Mouse (Mus musculus): ENCODE results near the gene Lenep. TPM values are rescaled to one million over a fixed set of nuclear protein-coding genes. Genes with fewer than 3 reads are reported as not detected.

The Lenep gene
- polyA plus RNA-seq, 1 experiment from 2014 or later: 0.80 TPM

DNA sequence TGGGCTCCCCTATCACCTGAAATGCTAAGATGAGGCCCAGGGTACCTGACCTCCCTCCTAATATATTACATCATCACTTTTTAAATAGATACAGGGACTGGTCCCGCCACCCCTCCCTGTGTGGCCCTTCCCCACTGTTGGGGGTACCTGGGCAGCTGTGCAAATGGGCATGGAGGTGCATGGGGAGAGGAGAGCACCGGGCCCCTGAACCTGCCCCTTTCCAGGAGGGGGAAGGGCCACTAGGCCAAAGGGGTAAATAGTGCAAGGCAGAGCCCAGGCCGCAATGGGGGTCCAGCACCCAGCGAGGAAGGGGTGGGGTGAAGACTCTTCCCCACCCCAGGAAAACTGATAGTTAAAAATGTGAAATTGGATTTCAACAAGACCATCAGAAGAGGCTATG is 24.8 kb downstream of the Lenep start:
- peaks cover 2% of the 10 kb centered on the region; the same call in 1 of the 2 replicates for H3K4me1 ChIP-seq (ENCODE audit: control insufficient read depth, insufficient read depth, low read length)
- ATAC-seq (replicated peaks; ENCODE audit: insufficient number of reproducible peaks, low FRiP score, low TSS enrichment, low read depth): peak; percentile 16
- H3K36me3 ChIP-seq (replicated peaks; ENCODE audit: control insufficient read depth, insufficient read depth, low read depth, low read length): no peaks in the 10 kb centered on the region
- DNase-seq (ENCODE audit: low spot score): no peak
- H3K4me3 ChIP-seq (ENCODE audit: low read depth, low read length): no peak overlapping the region
- no peaks in the 10 kb centered on the region for H3K27me3 ChIP-seq (ENCODE audit: control insufficient read depth, insufficient read depth, low read length)
- no peaks in the 10 kb centered on the region for H3K9me3 ChIP-seq (replicated peaks; ENCODE audit: control insufficient read depth, low read length)
- no peak overlapping the region for H3K9ac ChIP-seq (replicated peaks; ENCODE audit: low read length)
- WGBS: 75% methylated on average over 4 of the region's 4 CpGs
- peak overlapping the region; percentile 87; the same call in 1 of the 2 replicates for H3K4me2 ChIP-seq (ENCODE audit: low read depth, low read length)
- H3K27ac ChIP-seq (replicated peaks; ENCODE audit: low read depth, low read length): no peak overlapping the region

DNA sequence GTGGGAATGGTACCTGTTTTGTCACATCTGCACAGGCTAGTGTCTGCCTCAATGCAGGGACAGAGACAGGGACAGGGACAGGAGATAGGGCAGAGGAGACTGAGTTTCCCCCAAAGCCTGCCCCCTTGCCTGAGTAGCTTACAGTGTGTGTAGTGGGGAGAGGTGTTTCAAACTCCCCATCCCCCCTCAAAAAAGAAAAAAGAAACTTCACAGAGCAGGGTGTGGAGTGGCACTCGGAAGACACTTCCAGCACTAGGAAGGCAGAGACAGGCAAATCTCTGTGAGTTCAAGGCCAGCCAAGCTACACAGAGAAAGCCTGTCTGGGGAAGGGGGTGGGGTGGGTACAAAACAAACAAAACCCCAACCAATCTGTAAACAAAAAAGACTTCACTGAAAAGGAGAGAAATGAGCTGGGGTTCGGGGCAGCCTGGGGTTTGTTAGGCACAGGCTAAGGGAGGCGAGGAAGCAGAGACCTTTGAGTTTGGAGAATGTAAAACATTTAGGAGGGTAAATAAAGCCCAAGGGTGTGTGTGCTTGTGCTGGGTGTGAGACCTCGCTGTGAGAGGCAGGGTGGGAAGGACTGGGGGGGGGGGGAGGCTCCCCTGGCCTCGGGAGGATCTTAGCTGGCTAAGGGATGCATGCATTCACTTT is 28.9 kb downstream of the Lenep start:
- H3K4me3 ChIP-seq (ENCODE audit: low read depth, low read length): no peak overlapping the region
- no peak for ATAC-seq (replicated peaks; ENCODE audit: insufficient number of reproducible peaks, low FRiP score, low TSS enrichment, low read depth)
- no peaks in the 10 kb centered on the region for H3K27me3 ChIP-seq (ENCODE audit: control insufficient read depth, insufficient read depth, low read length)
- H3K27ac ChIP-seq (replicated peaks; ENCODE audit: low read depth, low read length): no peak overlapping the region
- H3K36me3 ChIP-seq (replicated peaks; ENCODE audit: control insufficient read depth, insufficient read depth, low read depth, low read length): no peaks in the 10 kb centered on the region
- WGBS: 46% methylated on average over 5 of the region's 5 CpGs
- H3K4me2 ChIP-seq (ENCODE audit: low read depth, low read length): no peak overlapping the region
- no peak for DNase-seq (ENCODE audit: low spot score)
- H3K9me3 ChIP-seq (replicated peaks; ENCODE audit: control insufficient read depth, low read length): no peaks in the 10 kb centered on the region
- peaks cover under 1% of the 10 kb centered on the region; the same call in 1 of the 2 replicates for H3K4me1 ChIP-seq (ENCODE audit: control insufficient read depth, insufficient read depth, low read length)
- no peak overlapping the region for H3K9ac ChIP-seq (replicated peaks; ENCODE audit: low read length)

DNA sequence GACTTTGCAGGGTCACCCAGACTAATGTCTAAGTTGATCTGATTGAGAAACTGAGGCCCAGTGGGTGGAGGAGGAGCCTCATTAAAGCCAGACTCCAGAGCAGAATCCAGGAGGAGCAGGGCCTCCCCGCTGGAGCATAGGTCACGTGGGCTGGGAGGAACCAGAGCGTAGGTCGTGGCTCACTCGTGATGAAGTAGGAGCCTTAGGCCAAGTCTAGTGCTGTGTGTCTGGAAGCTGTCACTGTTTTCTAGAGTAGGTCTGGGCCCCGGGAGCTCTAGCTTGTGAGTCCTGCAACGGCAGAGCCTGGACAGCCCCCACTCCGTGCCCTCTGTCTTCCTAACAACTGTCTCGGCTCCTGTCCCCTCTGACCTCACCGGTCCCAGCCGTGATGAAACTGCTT is 35.3 kb downstream of the Lenep start:
- H3K4me2 ChIP-seq (ENCODE audit: low read depth, low read length): no peak overlapping the region
- H3K9ac ChIP-seq (replicated peaks; ENCODE audit: low read length): no peak overlapping the region
- DNase-seq (ENCODE audit: low spot score): no peak
- no peak for ATAC-seq (replicated peaks; ENCODE audit: insufficient number of reproducible peaks, low FRiP score, low TSS enrichment, low read depth)
- H3K27ac ChIP-seq (replicated peaks; ENCODE audit: low read depth, low read length): no peak overlapping the region
- H3K4me1 ChIP-seq (ENCODE audit: control insufficient read depth, insufficient read depth, low read length): no peaks in the 10 kb centered on the region
- H3K27me3 ChIP-seq (ENCODE audit: control insufficient read depth, insufficient read depth, low read length): no peaks in the 10 kb centered on the region
- no peaks in the 10 kb centered on the region for H3K9me3 ChIP-seq (replicated peaks; ENCODE audit: control insufficient read depth, low read length)
- no peaks in the 10 kb centered on the region for H3K36me3 ChIP-seq (replicated peaks; ENCODE audit: control insufficient read depth, insufficient read depth, low read depth, low read length)
- WGBS: 57% methylated on average over 11 of the region's 11 CpGs
- no peak overlapping the region for H3K4me3 ChIP-seq (ENCODE audit: low read depth, low read length)

DNA sequence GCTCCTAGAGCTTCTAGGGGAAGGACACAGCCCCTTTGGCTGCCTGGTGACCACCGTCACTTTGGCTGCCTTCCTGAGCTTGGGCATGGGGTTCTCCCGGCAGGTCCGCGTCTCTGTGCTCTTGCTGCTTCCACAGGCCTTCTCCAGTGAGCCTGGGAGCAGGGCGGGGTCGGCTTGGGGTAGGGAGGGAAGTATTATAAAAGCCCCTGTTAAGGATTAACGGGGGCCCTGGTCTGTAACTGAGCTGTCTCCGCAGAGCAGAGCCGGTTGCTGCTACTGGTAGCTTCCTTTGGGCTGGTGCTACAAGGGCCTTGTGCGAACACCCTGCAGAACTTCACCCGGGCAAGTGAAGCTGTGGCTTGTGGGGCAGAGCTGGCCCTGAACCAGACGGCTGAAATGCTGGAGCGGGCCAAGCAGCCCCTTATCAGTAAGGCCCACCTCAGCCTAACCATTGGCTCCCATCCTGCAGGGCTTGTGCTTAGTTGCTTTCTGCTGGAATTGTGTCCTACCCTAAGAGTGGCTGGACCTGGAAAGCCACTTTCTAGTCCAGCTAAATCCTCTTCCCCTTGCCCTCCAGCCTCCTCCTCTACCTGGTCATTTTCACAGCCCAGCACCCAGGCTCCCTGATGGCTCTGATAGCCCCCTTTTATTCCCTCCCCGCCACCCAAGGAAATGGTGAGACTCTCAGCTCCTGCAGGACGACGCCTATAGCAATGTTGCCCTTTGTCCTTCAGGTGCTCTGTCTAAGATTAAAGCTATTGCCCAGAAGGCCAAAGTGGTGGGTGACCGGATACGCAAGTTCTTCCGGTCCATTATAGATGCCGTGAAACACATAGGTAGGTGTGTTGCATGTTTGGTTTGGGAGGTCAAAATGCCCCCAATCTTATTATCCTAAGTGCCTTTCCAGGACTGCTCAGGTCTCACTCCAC is 36.8 kb downstream of the Lenep start:
- Histone ChIP-seq H3K4me3 (ENCODE audit: low read depth, low read length) (no peak overlapping the region), H3K27ac (replicated peaks; ENCODE audit: low read depth, low read length) (no peak overlapping the region), H3K36me3 (replicated peaks; ENCODE audit: control insufficient read depth, insufficient read depth, low read depth, low read length) (no peaks in the 10 kb centered on the region), H3K27me3 (ENCODE audit: control insufficient read depth, insufficient read depth, low read length) (no peaks in the 10 kb centered on the region), H3K4me2 (ENCODE audit: low read depth, low read length) (no peak overlapping the region), H3K9me3 (replicated peaks; ENCODE audit: control insufficient read depth, low read length) (no peaks in the 10 kb centered on the region), H3K9ac (replicated peaks; ENCODE audit: low read length) (no peak overlapping the region), H3K4me1 (ENCODE audit: control insufficient read depth, insufficient read depth, low read length) (no peaks in the 10 kb centered on the region)
- WGBS: 79% methylated on average over 20 of the region's 20 CpGs
- no peak for DNase-seq (ENCODE audit: low spot score)
- ATAC-seq (replicated peaks; ENCODE audit: insufficient number of reproducible peaks, low FRiP score, low TSS enrichment, low read depth): no peak

DNA sequence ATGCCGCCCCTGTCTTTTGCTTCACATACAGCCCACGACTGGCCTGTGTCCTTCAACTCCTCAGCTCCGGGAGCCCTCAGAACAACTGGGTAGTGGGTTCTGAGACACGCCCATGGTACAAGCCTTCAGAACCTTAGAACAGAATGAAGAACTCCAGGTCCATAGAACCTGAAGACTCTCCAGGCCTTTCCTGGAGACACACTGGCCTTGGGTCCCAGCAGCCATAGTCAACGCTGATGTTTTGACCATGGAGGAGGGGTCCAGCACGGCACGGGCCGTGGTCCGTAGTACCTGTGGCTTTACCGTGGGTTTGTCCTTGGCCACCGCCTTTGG is 37.5 kb downstream of the Lenep start, which contains the start of gene Dcst1:
Dcst1 (minus strand) TSS at position 101 of the 333 bp plus-strand sequence.
- Histone ChIP-seq H3K4me1 (ENCODE audit: control insufficient read depth, insufficient read depth, low read length) (no peaks in the 10 kb centered on the region), H3K9ac (replicated peaks; ENCODE audit: low read length) (no peak within 1 kb of the TSS), H3K9me3 (replicated peaks; ENCODE audit: control insufficient read depth, low read length) (no peaks in the 10 kb centered on the region), H3K4me3 (ENCODE audit: low read depth, low read length) (no peak within 1 kb of the TSS), H3K27me3 (ENCODE audit: control insufficient read depth, insufficient read depth, low read length) (no peaks in the 10 kb centered on the region), H3K27ac (replicated peaks; ENCODE audit: low read depth, low read length) (no peak within 1 kb of the TSS), H3K4me2 (ENCODE audit: low read depth, low read length) (no peak within 1 kb of the TSS), H3K36me3 (replicated peaks; ENCODE audit: control insufficient read depth, insufficient read depth, low read depth, low read length) (no peaks in the 10 kb centered on the region)
- WGBS: 85% methylated on average over 11 of the region's 11 CpGs
- DNase-seq (ENCODE audit: low spot score): no peak
- ATAC-seq (replicated peaks; ENCODE audit: insufficient number of reproducible peaks, low FRiP score, low TSS enrichment, low read depth): no peak

DNA sequence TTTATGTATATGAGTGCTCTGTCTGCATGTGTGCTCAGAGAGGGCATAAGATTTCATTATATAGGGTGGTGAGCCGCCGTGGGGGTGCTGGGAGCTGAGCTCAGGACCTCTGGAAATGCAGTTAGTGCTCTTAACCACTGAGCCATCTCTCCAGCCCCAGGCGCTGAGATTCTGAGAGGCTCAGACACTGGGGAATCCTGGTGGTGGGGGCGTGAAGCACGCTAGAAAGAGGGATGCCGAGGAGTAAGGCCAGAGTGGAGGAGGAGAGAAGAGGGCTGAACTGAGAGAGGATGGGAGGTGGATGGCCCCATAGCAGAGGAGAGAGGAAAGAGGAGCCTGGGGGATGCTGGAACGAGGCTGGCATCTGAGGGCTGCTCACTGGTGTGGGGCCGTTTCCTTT is 38.0 kb downstream of the Lenep start:
- ATAC-seq (replicated peaks; ENCODE audit: insufficient number of reproducible peaks, low FRiP score, low TSS enrichment, low read depth) (no peak), DNase-seq (ENCODE audit: low spot score) (no peak)
- Histone ChIP-seq H3K27ac (replicated peaks; ENCODE audit: low read depth, low read length) (no peak overlapping the region), H3K9me3 (replicated peaks; ENCODE audit: control insufficient read depth, low read length) (no peaks in the 10 kb centered on the region), H3K36me3 (replicated peaks; ENCODE audit: control insufficient read depth, insufficient read depth, low read depth, low read length) (no peaks in the 10 kb centered on the region), H3K27me3 (ENCODE audit: control insufficient read depth, insufficient read depth, low read length) (no peaks in the 10 kb centered on the region), H3K4me3 (ENCODE audit: low read depth, low read length) (no peak overlapping the region), H3K9ac (replicated peaks; ENCODE audit: low read length) (no peak overlapping the region), H3K4me2 (ENCODE audit: low read depth, low read length) (no peak overlapping the region), H3K4me1 (ENCODE audit: control insufficient read depth, insufficient read depth, low read length) (no peaks in the 10 kb centered on the region)
- WGBS: 65% methylated on average over 8 of the region's 8 CpGs

DNA sequence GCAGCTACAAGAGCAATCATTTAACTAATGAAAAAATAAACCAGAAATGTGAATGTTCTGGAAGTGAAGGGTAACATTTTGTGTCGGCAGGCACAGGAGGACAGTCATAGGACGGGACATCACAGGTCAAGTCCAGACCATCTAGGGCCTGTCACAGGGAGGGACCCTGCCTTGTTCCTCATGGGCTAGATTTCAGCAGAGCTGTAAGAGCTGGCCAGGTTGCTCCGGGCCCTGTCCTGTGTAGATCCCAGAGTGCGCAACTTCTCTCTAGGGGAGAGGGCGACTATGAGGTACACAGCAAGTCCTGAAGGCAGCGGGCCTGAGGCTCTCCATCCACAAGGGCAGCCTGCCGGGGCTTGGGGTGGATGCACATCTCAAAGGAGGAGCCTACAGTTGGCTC is 40.9 kb downstream of the Lenep start, which contains the start of gene Dcst2:
Dcst2 (plus strand) TSS at position 301 of the 400 bp plus-strand sequence.
- H3K9ac ChIP-seq (replicated peaks; ENCODE audit: low read length): no peak within 1 kb of the TSS
- no peaks in the 10 kb centered on the region for H3K36me3 ChIP-seq (replicated peaks; ENCODE audit: control insufficient read depth, insufficient read depth, low read depth, low read length)

DNA sequence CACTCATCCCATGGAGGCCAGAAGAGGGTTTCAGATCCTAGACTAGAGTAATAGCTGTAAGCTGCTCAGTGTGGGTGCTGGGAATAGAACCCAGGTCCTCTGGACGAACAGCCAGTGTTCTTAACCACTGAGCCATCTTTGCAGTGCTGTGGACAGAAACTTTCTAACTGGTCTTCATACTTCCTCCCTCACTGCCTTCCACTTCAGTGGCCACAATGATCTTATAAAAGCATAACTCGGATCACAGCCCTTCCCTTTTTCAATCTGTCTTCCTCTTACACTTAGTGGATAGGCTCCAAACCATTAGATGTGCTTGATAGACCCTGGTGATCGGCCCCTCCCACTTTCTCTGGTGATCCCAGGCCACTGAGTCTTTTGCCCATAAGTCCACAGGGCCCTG is 42.4 kb downstream of the Lenep start:
- DNase-seq (ENCODE audit: low spot score) (no peak), ATAC-seq (replicated peaks; ENCODE audit: insufficient number of reproducible peaks, low FRiP score, low TSS enrichment, low read depth) (no peak)
- no peaks in the 10 kb centered on the region for H3K36me3 ChIP-seq (replicated peaks; ENCODE audit: control insufficient read depth, insufficient read depth, low read depth, low read length)
- no peak overlapping the region for H3K9ac ChIP-seq (replicated peaks; ENCODE audit: low read length)
- H3K27ac ChIP-seq (replicated peaks; ENCODE audit: low read depth, low read length): no peak overlapping the region
- H3K27me3 ChIP-seq (ENCODE audit: control insufficient read depth, insufficient read depth, low read length): no peaks in the 10 kb centered on the region
- H3K9me3 ChIP-seq (replicated peaks; ENCODE audit: control insufficient read depth, low read length): no peaks in the 10 kb centered on the region
- no peak overlapping the region for H3K4me2 ChIP-seq (ENCODE audit: low read depth, low read length)
- WGBS: 77% methylated on average over 3 of the region's 3 CpGs
- no peak overlapping the region for H3K4me3 ChIP-seq (ENCODE audit: low read depth, low read length)
- no peaks in the 10 kb centered on the region for H3K4me1 ChIP-seq (ENCODE audit: control insufficient read depth, insufficient read depth, low read length)

More for the DNA sequence above, 40.9 kb downstream of the Lenep start, which contains the start of gene Dcst2:
- 80% methylated on average over 7 of the region's 7 CpGs for WGBS
- DNase-seq (ENCODE audit: low spot score): no peak
- Histone ChIP-seq H3K4me1 (ENCODE audit: control insufficient read depth, insufficient read depth, low read length) (no peaks in the 10 kb centered on the region), H3K4me3 (ENCODE audit: low read depth, low read length) (no peak within 1 kb of the TSS), H3K9me3 (replicated peaks; ENCODE audit: control insufficient read depth, low read length) (no peaks in the 10 kb centered on the region), H3K4me2 (ENCODE audit: low read depth, low read length) (no peak within 1 kb of the TSS), H3K27me3 (ENCODE audit: control insufficient read depth, insufficient read depth, low read length) (no peaks in the 10 kb centered on the region), H3K27ac (replicated peaks; ENCODE audit: low read depth, low read length) (no peak within 1 kb of the TSS)
- ATAC-seq (replicated peaks; ENCODE audit: insufficient number of reproducible peaks, low FRiP score, low TSS enrichment, low read depth): no peak

Data from embryonic facial prominence, embryonic 11.5 days (tissue).